Mouse (Mus musculus): ENCODE data around the gene Gjb3.

The Gjb3 gene

GRCm38 (mm10) chr4:127330181-127331100 is at the start of gene Gjb3:
TSS of gene Gjb3 (minus strand) at chr4:127330844.
- no peak for DNase-seq

- no peak for DNase-seq
Measured at GRCm38 (mm10) chr4:127377344-127377743, 46.7 kb upstream of the Gjb3 start.

DNA sequence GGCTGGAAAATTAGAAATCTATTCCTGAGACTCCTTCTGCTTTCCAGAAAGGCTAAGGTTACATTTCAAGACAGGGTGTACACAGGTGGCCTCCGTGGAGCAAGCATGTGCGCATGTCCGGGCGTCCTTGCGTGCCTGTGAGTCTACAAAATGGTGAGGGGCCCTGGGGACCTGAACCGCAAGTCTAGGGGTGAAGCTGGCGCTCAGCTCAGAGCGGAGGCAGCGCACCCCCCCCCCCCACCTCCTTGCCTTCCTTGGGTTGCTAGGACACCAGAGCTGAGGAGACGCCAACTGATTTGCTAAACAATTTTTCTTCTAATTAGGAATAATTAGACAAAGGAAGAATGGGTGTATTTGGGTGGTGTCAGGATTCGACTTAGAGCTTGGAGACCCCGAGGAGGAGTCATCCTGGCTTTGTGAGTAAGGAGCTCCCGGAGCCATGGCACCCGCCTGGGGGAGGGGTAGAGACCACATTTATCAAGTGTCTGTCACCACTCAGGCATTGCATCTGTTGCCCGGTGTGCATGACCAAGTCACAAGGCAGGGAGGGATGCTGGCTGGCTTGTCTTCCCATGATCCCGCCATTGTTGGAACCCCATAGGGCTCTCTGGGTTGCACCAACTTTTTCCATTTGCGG is 45.0 kb upstream of the Gjb3 start:
- no peak for DNase-seq

DNA sequence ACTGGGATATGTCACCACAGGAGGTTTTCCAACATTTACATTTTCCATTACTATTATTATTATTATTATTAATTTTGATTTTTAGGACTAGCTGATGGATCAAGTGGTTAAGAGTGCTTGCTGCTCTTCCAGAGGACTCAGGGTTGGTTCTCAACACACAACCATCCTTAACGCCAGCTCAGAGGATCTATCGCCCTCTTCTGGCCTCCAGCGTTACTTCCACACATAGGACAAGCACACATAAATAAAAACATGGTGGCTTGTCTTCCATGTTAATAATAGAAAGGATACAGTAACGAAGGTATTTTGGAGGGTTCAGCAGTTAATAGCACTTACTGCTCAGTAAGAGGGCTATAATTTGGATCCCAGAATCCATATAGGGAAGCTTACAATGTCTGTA is 44.0 kb upstream of the Gjb3 start:
- no peak for DNase-seq

DNA sequence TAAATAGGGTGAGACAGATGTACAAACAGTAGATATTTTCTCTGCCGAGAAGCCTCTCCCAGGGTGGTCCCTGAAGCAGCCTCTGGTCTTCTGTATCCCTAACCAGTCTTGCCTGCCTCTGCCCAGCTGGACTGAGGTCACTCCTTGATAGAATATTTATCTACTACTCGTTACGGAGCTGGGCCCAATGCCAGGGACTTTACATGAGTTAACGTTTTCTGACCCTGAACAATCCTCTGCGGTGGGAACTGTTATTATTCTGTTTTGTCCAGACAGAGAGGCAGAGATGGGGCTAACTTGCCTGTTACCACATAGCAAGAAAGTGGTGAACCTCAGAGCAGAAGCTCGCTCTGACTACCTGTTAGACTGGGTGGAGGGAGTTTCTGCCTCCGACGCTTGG is 42.8 kb upstream of the Gjb3 start:
- no peak for DNase-seq

- DNase-seq, result no peak
Measured at GRCm38 (mm10) chr4:127371546-127371945, 40.9 kb upstream of the Gjb3 start.

GRCm38 (mm10) chr4:127370447-127370846 is 39.8 kb upstream of the Gjb3 start:
- no peak for DNase-seq

DNA sequence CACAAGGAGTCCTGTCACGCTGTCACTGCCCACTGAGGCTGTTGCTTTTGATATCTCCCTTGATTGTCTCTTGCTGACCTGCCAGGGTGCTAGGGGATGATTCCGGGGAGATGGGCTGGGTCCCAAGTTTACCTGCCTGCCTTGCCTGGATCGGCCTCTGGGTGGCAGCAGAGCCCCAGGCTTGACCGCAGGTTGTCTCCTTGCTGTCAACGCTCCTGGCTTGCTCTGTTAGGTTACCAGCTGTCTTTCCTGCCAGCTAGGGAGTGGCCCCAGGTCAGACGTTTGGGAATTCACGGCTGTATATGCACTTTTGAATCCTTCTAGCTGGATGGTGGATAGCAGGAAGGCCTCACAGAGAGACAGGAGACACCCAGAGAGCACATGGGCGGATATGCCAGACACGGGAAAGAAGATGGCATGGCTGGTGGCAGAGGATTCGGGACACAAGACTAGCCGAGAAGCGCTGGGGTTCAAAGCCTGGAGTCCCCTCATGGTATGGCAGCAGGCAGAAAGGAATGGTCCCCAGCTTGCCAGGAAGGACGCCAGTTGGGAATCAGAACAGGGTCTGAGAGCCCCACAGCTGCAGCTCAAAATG is 37.8 kb upstream of the Gjb3 start:
- peak; percentile 62 for DNase-seq

DNA sequence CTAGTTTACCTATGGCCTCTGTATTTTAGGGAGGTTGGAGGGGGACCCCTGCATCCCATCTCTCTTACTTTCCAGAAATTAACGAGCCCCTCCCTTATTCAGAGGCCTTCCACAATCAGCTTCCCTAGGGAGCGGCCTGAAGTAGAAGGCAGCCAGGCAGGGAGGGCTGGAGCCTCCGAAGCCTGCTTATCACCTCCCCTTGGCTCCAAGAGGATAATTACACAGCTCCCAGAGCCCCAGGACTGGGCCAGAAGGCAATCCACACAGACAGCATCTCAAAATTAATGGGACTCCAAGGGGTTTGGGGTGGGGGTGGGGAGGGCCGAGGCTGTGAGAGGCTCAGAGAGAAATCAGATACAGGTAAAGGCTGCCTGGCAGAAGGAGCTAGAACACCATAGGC is 35.2 kb upstream of the Gjb3 start:
- DNase-seq, result no peak

- DNase-seq, result no peak
Measured at GRCm38 (mm10) chr4:127365433-127365832, 34.8 kb upstream of the Gjb3 start.

DNA sequence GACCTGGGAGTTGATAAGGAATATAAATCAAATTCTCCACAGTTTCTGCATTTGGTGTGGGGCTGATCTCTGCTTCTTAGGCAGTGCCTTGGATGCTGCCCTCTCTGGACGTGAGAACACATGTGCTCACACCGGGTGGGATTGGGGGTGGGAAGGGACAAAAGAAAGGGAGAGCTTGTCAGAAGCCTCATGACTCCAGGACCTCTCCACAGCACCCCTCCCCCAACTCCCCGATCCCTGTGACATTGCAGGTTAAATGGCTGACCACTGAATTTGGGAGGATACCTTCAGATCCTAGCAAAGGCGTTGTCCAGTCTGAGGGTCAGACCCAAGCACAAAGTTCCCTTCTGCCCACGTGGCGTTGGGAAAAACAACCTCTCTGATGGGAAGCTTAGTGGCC is 33.8 kb upstream of the Gjb3 start:
- no peak for DNase-seq

DNA sequence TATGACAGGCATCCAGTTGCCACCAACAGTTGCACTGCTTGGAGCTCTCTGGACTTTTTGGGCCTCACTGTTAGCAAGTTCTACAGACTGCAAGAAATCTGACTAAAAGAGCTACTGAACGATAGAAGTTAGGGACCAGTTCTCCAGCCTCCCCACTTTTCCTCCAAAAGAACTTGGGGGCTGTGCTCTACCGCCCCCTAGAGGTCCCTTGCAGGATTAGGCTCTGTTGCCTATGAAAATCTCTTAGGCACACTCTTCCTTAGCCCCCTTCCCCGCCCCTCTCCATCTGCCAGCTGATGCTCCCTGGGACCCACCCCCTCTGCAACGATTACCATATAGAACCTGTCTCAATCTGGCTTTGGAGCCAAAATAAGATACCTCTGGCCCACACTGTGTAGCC is 32.7 kb upstream of the Gjb3 start:
- no peak for DNase-seq

- no peak for DNase-seq
Measured at GRCm38 (mm10) chr4:127362520-127362919, 31.9 kb upstream of the Gjb3 start.

GRCm38 (mm10) chr4:127358018-127358417 is 27.4 kb upstream of the Gjb3 start, which contains the start of gene Gjb5:
TSS of gene Gjb5 (minus strand) at chr4:127358181.
- no peak for DNase-seq

- peak; percentile 19 for DNase-seq
Measured at GRCm38 (mm10) chr4:127354506-127355485, 24.2 kb upstream of the Gjb3 start.

DNA sequence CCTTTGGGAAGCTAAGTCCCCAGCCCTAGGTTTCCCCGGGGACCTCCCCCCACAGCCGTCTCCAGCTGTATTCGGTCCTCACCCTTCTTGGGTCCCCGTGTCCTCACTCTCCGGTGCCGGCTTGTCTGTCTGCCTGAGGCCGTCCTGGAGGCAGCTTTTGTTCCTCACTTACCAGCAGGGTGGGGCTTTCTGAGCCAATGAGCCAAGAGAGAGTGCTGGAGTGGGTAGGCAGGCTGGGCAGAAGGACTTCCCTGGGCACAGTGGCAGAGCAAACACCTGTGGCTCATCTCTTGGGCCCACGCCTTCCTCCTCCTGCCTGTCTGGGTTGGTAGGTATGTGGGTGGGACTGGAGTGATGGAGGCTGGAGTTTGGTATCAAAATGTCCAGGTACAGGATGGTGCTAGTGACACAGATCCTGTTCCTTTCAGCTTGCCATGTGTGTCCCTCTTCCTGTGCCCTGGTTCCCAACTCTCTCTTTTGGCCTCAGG is 23.4 kb upstream of the Gjb3 start, which contains the start of gene Gjb4:
Gjb4 (minus strand) TSS at position 131 of the 488 bp plus-strand sequence.
- no peak for DNase-seq

DNA sequence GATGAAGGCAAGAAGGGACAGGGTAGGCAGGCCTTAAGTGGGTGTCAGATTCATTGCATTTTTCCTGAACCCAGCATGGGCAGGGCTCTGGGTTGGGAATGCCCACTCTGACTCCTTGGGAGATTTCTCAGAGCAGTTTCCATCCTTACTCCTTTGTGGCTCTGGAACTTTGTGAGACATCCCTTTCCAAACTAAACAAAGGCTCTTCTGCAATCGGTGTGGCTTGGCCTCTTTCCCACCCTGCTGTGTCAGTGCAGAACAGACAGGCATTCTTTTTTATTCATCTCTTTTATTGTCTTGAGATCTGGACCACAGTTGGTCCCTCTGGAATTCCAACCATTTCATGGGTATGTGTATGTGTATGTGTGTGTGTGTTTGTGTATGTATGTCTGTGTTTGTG is 21.9 kb upstream of the Gjb3 start:
- DNase-seq, result no peak

- no peak for DNase-seq
Measured at GRCm38 (mm10) chr4:127349560-127350300, 19.1 kb upstream of the Gjb3 start.

DNA sequence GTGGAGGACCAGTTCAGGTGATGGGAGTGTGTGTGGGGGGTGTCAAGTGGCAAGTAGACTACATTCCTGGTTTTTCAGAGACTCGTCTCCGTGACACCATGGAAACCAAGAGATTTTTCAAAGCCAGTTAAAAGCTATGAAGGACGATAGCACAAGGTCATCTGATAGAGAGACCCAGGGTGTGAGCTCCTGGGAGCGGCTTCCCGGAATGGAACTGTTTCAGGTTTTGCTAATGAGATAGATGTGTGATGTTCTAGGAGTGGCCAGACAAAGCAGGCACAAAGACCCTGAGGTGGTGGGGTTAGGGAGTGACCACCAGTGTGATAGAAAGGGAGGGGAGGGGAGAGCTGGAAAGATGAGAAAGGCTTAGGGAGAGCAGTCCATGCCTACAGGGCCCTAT is 14.4 kb upstream of the Gjb3 start:
- DNase-seq, result no peak

GRCm38 (mm10) chr4:127341372-127341771 is 10.7 kb upstream of the Gjb3 start:
- DNase-seq, result no peak

DNA sequence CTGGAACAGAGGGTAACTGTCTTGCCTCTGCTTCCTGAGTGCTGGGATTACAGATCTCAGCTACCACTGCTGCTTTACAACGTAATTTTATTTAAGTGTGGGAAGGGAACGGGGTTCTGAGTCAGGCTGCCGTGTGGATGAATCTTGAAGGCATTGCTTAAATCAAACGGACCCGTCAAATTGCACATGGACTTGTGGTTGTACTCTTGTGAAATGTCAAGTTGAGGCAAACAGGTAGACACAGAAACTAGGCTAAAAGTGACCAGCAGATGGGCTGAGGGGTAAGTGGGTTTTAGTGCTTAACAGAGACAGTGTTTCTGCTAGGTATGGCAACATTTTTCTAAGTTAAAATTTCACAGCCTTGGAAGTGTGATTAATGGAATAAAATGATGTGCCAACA is 7.0 kb upstream of the Gjb3 start:
- DNase-seq, result no peak
